Mouse (Mus musculus) small intestine, adult 2 months (tissue): ENCODE measurements at regions not wholly inside any gene's neighbourhood (a gene's known extent, or its start where the extent isn't known, plus 50 kb on each side); places are given as distances from the start of the nearest gene placed in this dataset.

Source experiments
- H3K27ac ChIP-seq: fragments of 200-500 bp; 2 replicates; pipeline ENCODE4 v1.5.1; 2012; ENCODE audit warnings: low read depth, low read length, control low read depth, inconsistent platforms; ENCODE audit not compliant: insufficient read depth
- H3K27me3 ChIP-seq: fragments of 200-500 bp; 2 replicates; pipeline ENCODE4 v1.6.1; 2012; ENCODE audit warnings: mild to moderate bottlenecking, moderate library complexity, low read length, inconsistent platforms; ENCODE audit not compliant: control insufficient read depth, insufficient read depth
- H3K36me3 ChIP-seq: fragments of 200-500 bp; 2 replicates; pipeline ENCODE4 v1.6.1; 2012; ENCODE audit warnings: mild to moderate bottlenecking, low read length, control low read depth, inconsistent platforms; ENCODE audit not compliant: control insufficient read depth, insufficient read depth
- H3K4me1 ChIP-seq: fragments of 200-500 bp; 2 replicates; pipeline ENCODE4 v1.6.1; 2012; ENCODE audit warnings: low read length, inconsistent platforms, mixed read lengths; ENCODE audit not compliant: control insufficient read depth, insufficient read depth, insufficient read length
- H3K4me3 ChIP-seq: fragments of 200-500 bp; 2 replicates; pipeline ENCODE4 v1.5.1; 2012; ENCODE audit warnings: low read depth, mild to moderate bottlenecking, control low read depth, inconsistent platforms, low read length, moderate library complexity
- CTCF ChIP-seq: fragments of 200-500 bp; IDR thresholded peaks from 2 replicates; pipeline ENCODE4 v1.5.1; 2012; ENCODE audit warnings: low read depth, mild to moderate bottlenecking, control low read depth, inconsistent platforms, low read length, moderate library complexity, mixed read lengths; ENCODE audit not compliant: insufficient replicate concordance, insufficient read length; ENCODE audit errors: extremely low read depth
- POLR2A ChIP-seq: fragments of 200-500 bp; IDR thresholded peaks from 2 replicates; pipeline ENCODE4 v1.6.1; 2012; ENCODE audit warnings: low read depth, mild to moderate bottlenecking, control low read depth, inconsistent platforms, low read length, moderate library complexity
- WGBS: fragments of 180-500 bp; shearing (Covaris S2); methylation state at CpG from one replicate; pipeline ENCODE4 v1.1.7; 2018; 5-methylcytosine and 5-hydroxymethylcytosine counted together

GRCm38 (mm10) chr6:99946481-99946880, 220.3 kb upstream of the Prok2 start:
- Histone ChIP-seq H3K27me3 (no peaks in the 10 kb centered on the region), H3K36me3 (no peaks in the 10 kb centered on the region), H3K4me3 (no peak overlapping the region), H3K27ac (no peak overlapping the region), H3K4me1 (no peaks in the 10 kb centered on the region)
- WGBS, result 89% methylated on average over 3 of the region's 3 CpGs
- TF ChIP-seq CTCF (no peak), POLR2A (no peak)

GRCm38 (mm10) chr6:99945691-99946090, 219.5 kb upstream of the Prok2 start:
- no peaks in the 10 kb centered on the region for H3K4me1 ChIP-seq
- H3K27ac ChIP-seq, result no peak overlapping the region
- H3K27me3 ChIP-seq, result no peaks in the 10 kb centered on the region
- H3K4me3 ChIP-seq, result no peak overlapping the region
- TF ChIP-seq CTCF, result no peak
- no peak for TF ChIP-seq POLR2A
- 72% methylated on average over 2 of the region's 2 CpGs for WGBS
- H3K36me3 ChIP-seq, result no peaks in the 10 kb centered on the region

GRCm38 (mm10) chr6:99942958-99943357, 216.8 kb upstream of the Prok2 start:
- Histone ChIP-seq H3K4me1 (peaks cover 9% of the 10 kb centered on the region), H3K27me3 (no peaks in the 10 kb centered on the region), H3K4me3 (no peak overlapping the region), H3K36me3 (no peaks in the 10 kb centered on the region), H3K27ac (no peak overlapping the region)
- TF ChIP-seq CTCF, result no peak
- no peak for TF ChIP-seq POLR2A
- WGBS, result 31% methylated on average over 1 of the region's 1 CpGs

- Histone ChIP-seq H3K27ac (no peak overlapping the region), H3K27me3 (no peaks in the 10 kb centered on the region), H3K36me3 (no peaks in the 10 kb centered on the region), H3K4me3 (no peak overlapping the region), H3K4me1 (peaks cover 9% of the 10 kb centered on the region)
- 23% methylated on average over 5 of the region's 5 CpGs for WGBS
- TF ChIP-seq CTCF (no peak), POLR2A (no peak)
These were observed 213.9 kb upstream of the Prok2 start for GRCm38 (mm10) chr6:99940118-99940517.

GRCm38 (mm10) chr6:99939382-99939781, 213.2 kb upstream of the Prok2 start:
- H3K4me1 ChIP-seq, result peaks cover 9% of the 10 kb centered on the region
- TF ChIP-seq POLR2A (no peak), CTCF (no peak)
- WGBS, result 36% methylated on average over 5 of the region's 5 CpGs

GRCm38 (mm10) chr6:99938949-99939348, 212.8 kb upstream of the Prok2 start:
- no peak overlapping the region for H3K4me3 ChIP-seq
- no peaks in the 10 kb centered on the region for H3K36me3 ChIP-seq
- peaks cover 13% of the 10 kb centered on the region for H3K4me1 ChIP-seq
- no peaks in the 10 kb centered on the region for H3K27me3 ChIP-seq
- no peak overlapping the region for H3K27ac ChIP-seq
- TF ChIP-seq CTCF (no peak), POLR2A (no peak)
- 30% methylated on average over 7 of the region's 7 CpGs for WGBS

More at GRCm38 (mm10) chr6:99939382-99939781, 213.2 kb upstream of the Prok2 start:
- no peaks in the 10 kb centered on the region for H3K36me3 ChIP-seq
- H3K4me3 ChIP-seq, result no peak overlapping the region
- no peak overlapping the region for H3K27ac ChIP-seq
- H3K27me3 ChIP-seq, result no peaks in the 10 kb centered on the region

GRCm38 (mm10) chr6:99936716-99937115, 210.5 kb upstream of the Prok2 start:
- Histone ChIP-seq H3K36me3 (no peaks in the 10 kb centered on the region), H3K4me3 (no peak overlapping the region), H3K4me1 (peaks cover 16% of the 10 kb centered on the region), H3K27me3 (no peaks in the 10 kb centered on the region), H3K27ac (no peak overlapping the region)
- no peak for TF ChIP-seq POLR2A
- TF ChIP-seq CTCF, result no peak

GRCm38 (mm10) chr6:99935373-99935772, 209.2 kb upstream of the Prok2 start:
- Histone ChIP-seq H3K27me3 (no peaks in the 10 kb centered on the region), H3K4me3 (no peak overlapping the region), H3K36me3 (no peaks in the 10 kb centered on the region), H3K4me1 (peaks cover 15% of the 10 kb centered on the region), H3K27ac (no peak overlapping the region)
- TF ChIP-seq POLR2A (no peak), CTCF (no peak)
- WGBS, result 82% methylated on average over 4 of the region's 4 CpGs
